Mouse (Mus musculus) embryonic facial prominence, embryonic 12.5 days (tissue): ENCODE results near the gene Taf1b. TPM values are rescaled to one million over a fixed set of nuclear protein-coding genes. Genes with fewer than 3 reads are reported as not detected.

Experiments used
- ATAC-seq: fragments of 200-750 bp; cut with Nextera tagmentation; 2 replicates; pipeline ENCODE4 v1.8.0; 2017; ENCODE audit not compliant: insufficient number of reproducible peaks, insufficient read depth, low FRiP score, low TSS enrichment
- H3K27ac ChIP-seq: fragments of 300-500 bp; sonication (generic); 2 replicates; pipeline ENCODE4 v1.5.1; 2016; ENCODE audit warnings: mild to moderate bottlenecking
- H3K27me3 ChIP-seq: fragments of 300-500 bp; sonication (generic); 2 replicates; pipeline ENCODE4 v1.6.1; 2016; ENCODE audit warnings: mild to moderate bottlenecking, moderate library complexity
- H3K36me3 ChIP-seq: fragments of 300-500 bp; sonication (generic); 2 replicates; pipeline ENCODE4 v1.6.1; 2016; ENCODE audit warnings: mild to moderate bottlenecking
- H3K4me1 ChIP-seq: fragments of 300-500 bp; sonication (generic); 2 replicates; pipeline ENCODE4 v1.6.1; 2016
- H3K4me2 ChIP-seq: fragments of 300-500 bp; sonication (generic); replicated peaks from 2 replicates; pipeline ENCODE4 v1.6.1; 2016; ENCODE audit warnings: mild to moderate bottlenecking, moderate library complexity
- H3K4me3 ChIP-seq: fragments of 300-500 bp; sonication (generic); 2 replicates; pipeline ENCODE4 v1.5.1; 2016; ENCODE audit warnings: mild to moderate bottlenecking
- H3K9ac ChIP-seq: fragments of 300-500 bp; sonication (generic); 2 replicates; pipeline ENCODE4 v1.6.1; 2016; ENCODE audit warnings: mild to moderate bottlenecking, moderate library complexity
- H3K9me3 ChIP-seq: fragments of 300-500 bp; sonication (generic); 2 replicates; pipeline ENCODE4 v1.6.1; 2016; ENCODE audit warnings: mild to moderate bottlenecking, moderate library complexity
- WGBS: fragments of 180-500 bp; shearing (Covaris S2); methylation state at CpG from one replicate; pipeline ENCODE4 v1.1.7; 2016; 5-methylcytosine and 5-hydroxymethylcytosine counted together
- polyA plus RNA-seq: library from polyadenylated mRNA; unstranded; fragments of >200 nt; fragmentation: Nextera tagmentation; extraction: Ambion mirVana; gene quantifications from 2 replicates; pipeline ENCODE4 v1.2.1, GENCODE M21; 2016

Taf1b gene
- polyA plus RNA-seq, 1 experiment from 2014 or later: 33.0 TPM

GRCm38 (mm10) chr12:24555976-24556375 lies 57.8 kb downstream of the Taf1b start:
- ATAC-seq: no peak

GRCm38 (mm10) chr12:24563395-24563960 lies 65.3 kb downstream of the Taf1b start:
- H3K9me3 ChIP-seq: no peaks in the 10 kb centered on the region
- no peak for ATAC-seq
- no peak overlapping the region for H3K4me3 ChIP-seq
- H3K27me3 ChIP-seq: no peaks in the 10 kb centered on the region
- no peak overlapping the region for H3K4me2 ChIP-seq
- no peak overlapping the region for H3K9ac ChIP-seq
- H3K27ac ChIP-seq: no peak overlapping the region
- 83% methylated on average over 7 of the region's 7 CpGs for WGBS
- 0 out of 2 replicates have a peak, but pooled peaks cover 3% of the 10 kb centered on the region for H3K36me3 ChIP-seq
- no peaks in the 10 kb centered on the region for H3K4me1 ChIP-seq

More at GRCm38 (mm10) chr12:24555976-24556375, 57.8 kb downstream of the Taf1b start:
- Histone ChIP-seq H3K4me3 (no peak overlapping the region), H3K9me3 (no peaks in the 10 kb centered on the region), H3K9ac (no peak overlapping the region), H3K36me3 (peaks cover 13% of the 10 kb centered on the region; the same call in 1 of the 2 replicates), H3K4me1 (no peaks in the 10 kb centered on the region), H3K27me3 (no peaks in the 10 kb centered on the region), H3K4me2 (no peak overlapping the region), H3K27ac (no peak overlapping the region)
- 79% methylated on average over 8 of the region's 8 CpGs for WGBS

GRCm38 (mm10) chr12:24565311-24565710 lies 67.2 kb downstream of the Taf1b start:
- no peaks in the 10 kb centered on the region for H3K36me3 ChIP-seq
- H3K9me3 ChIP-seq: no peaks in the 10 kb centered on the region
- H3K4me3 ChIP-seq: no peak overlapping the region
- no peak overlapping the region for H3K9ac ChIP-seq
- H3K27ac ChIP-seq: no peak overlapping the region
- no peaks in the 10 kb centered on the region for H3K4me1 ChIP-seq
- ATAC-seq: no peak
- WGBS: 76% methylated on average over 6 of the region's 6 CpGs
- peaks cover 4% of the 10 kb centered on the region; the same call in 1 of the 2 replicates for H3K27me3 ChIP-seq
- no peak overlapping the region for H3K4me2 ChIP-seq

GRCm38 (mm10) chr12:24567606-24568005 lies 69.4 kb downstream of the Taf1b start:
- Histone ChIP-seq H3K4me2 (no peak overlapping the region), H3K36me3 (no peaks in the 10 kb centered on the region), H3K27ac (no peak overlapping the region), H3K9me3 (no peaks in the 10 kb centered on the region), H3K9ac (no peak overlapping the region), H3K4me3 (no peak overlapping the region), H3K4me1 (0 out of 2 replicates have a peak, but pooled peaks cover 2% of the 10 kb centered on the region), H3K27me3 (peaks cover 20% of the 10 kb centered on the region)
- 83% methylated on average over 3 of the region's 3 CpGs for WGBS
- ATAC-seq: no peak

- no peaks in the 10 kb centered on the region for H3K9me3 ChIP-seq
- peak within 1 kb of the TSS; percentile 81 for H3K4me2 ChIP-seq
- 0 out of 2 replicates have a peak, but pooled peaks cover 2% of the 10 kb centered on the region for H3K4me1 ChIP-seq
- no peaks in the 10 kb centered on the region for H3K36me3 ChIP-seq
- H3K4me3 ChIP-seq: peak within 1 kb of the TSS; percentile 60
- H3K9ac ChIP-seq: peak within 1 kb of the TSS; percentile 50
- 2% methylated on average over 64 of the region's 64 CpGs for WGBS
- ATAC-seq: peak; percentile 98
- H3K27ac ChIP-seq: no peak within 1 kb of the TSS
- peaks cover 37% of the 10 kb centered on the region for H3K27me3 ChIP-seq
Observed at GRCm38 (mm10) chr12:24571523-24572392, 73.6 kb downstream of the Taf1b start, which contains the start of gene Grhl1. Grhl1 (plus strand) TSS chr12:24572283.

GRCm38 (mm10) chr12:24572421-24573274 lies 74.5 kb downstream of the Taf1b start:
- H3K27me3 ChIP-seq: peaks cover 37% of the 10 kb centered on the region
- H3K27ac ChIP-seq: no peak overlapping the region
- 6% methylated on average over 48 of the region's 48 CpGs for whole genome bisulfite sequencing
- H3K9ac ChIP-seq: peak overlapping the region; percentile 50
- H3K4me1 ChIP-seq: 0 out of 2 replicates have a peak, but pooled peaks cover 2% of the 10 kb centered on the region
- peak overlapping the region; percentile 81 for H3K4me2 ChIP-seq
- no peaks in the 10 kb centered on the region for H3K9me3 ChIP-seq
- peak overlapping the region; percentile 60 for H3K4me3 ChIP-seq
- no peaks in the 10 kb centered on the region for H3K36me3 ChIP-seq
- ATAC-seq: peak; percentile 19; the same call in 1 of the 2 replicates

- 64% methylated on average over 3 of the region's 3 CpGs for WGBS
- Histone ChIP-seq H3K4me1 (0 out of 2 replicates have a peak, but pooled peaks cover 2% of the 10 kb centered on the region), H3K9ac (no peak overlapping the region), H3K27me3 (peaks cover 37% of the 10 kb centered on the region), H3K4me3 (no peak overlapping the region), H3K9me3 (no peaks in the 10 kb centered on the region), H3K4me2 (no peak overlapping the region), H3K27ac (no peak overlapping the region), H3K36me3 (no peaks in the 10 kb centered on the region)
- no peak for ATAC-seq
Observed at GRCm38 (mm10) chr12:24573275-24573580, 75.1 kb downstream of the Taf1b start.

GRCm38 (mm10) chr12:24574870-24575269 lies 76.7 kb downstream of the Taf1b start:
- 45% methylated on average over 7 of the region's 7 CpGs for WGBS
- Histone ChIP-seq H3K27ac (no peak overlapping the region), H3K4me1 (0 out of 2 replicates have a peak, but pooled peaks cover 2% of the 10 kb centered on the region), H3K36me3 (no peaks in the 10 kb centered on the region), H3K9me3 (no peaks in the 10 kb centered on the region), H3K4me3 (no peak overlapping the region), H3K9ac (no peak overlapping the region), H3K27me3 (peaks cover 37% of the 10 kb centered on the region), H3K4me2 (no peak overlapping the region)
- no peak for ATAC-seq

GRCm38 (mm10) chr12:24580452-24580851 lies 82.3 kb downstream of the Taf1b start:
- Histone ChIP-seq H3K4me1 (no peaks in the 10 kb centered on the region), H3K27ac (no peak overlapping the region), H3K4me2 (no peak overlapping the region), H3K9me3 (no peaks in the 10 kb centered on the region), H3K36me3 (no peaks in the 10 kb centered on the region), H3K27me3 (no peaks in the 10 kb centered on the region), H3K4me3 (no peak overlapping the region), H3K9ac (no peak overlapping the region)
- ATAC-seq: no peak
- 88% methylated on average over 1 of the region's 1 CpGs for WGBS

- H3K4me2 ChIP-seq: no peak overlapping the region
- no peaks in the 10 kb centered on the region for H3K36me3 ChIP-seq
- WGBS: 88% methylated on average over 14 of the region's 14 CpGs
- no peak overlapping the region for H3K27ac ChIP-seq
- H3K4me3 ChIP-seq: no peak overlapping the region
- no peak overlapping the region for H3K9ac ChIP-seq
- no peak for ATAC-seq
- no peaks in the 10 kb centered on the region for H3K27me3 ChIP-seq
- H3K4me1 ChIP-seq: no peaks in the 10 kb centered on the region
- no peaks in the 10 kb centered on the region for H3K9me3 ChIP-seq
Observed at GRCm38 (mm10) chr12:24580996-24581683, 83.0 kb downstream of the Taf1b start.

GRCm38 (mm10) chr12:24583653-24584052 lies 85.5 kb downstream of the Taf1b start:
- H3K36me3 ChIP-seq: no peaks in the 10 kb centered on the region
- no peaks in the 10 kb centered on the region for H3K4me1 ChIP-seq
- H3K27ac ChIP-seq: no peak overlapping the region
- ATAC-seq: no peak
- WGBS: 89% methylated on average over 3 of the region's 3 CpGs
- H3K4me3 ChIP-seq: no peak overlapping the region
- no peaks in the 10 kb centered on the region for H3K27me3 ChIP-seq
- H3K4me2 ChIP-seq: no peak overlapping the region
- no peak overlapping the region for H3K9ac ChIP-seq
- no peaks in the 10 kb centered on the region for H3K9me3 ChIP-seq
